Mouse (Mus musculus) CH12.LX (cell line): ENCODE results near the gene Rtn4rl1. TPM values are rescaled to one million over a fixed set of nuclear protein-coding genes. Genes with fewer than 3 reads are reported as not detected.

ENCODE experiments used
- DNase-seq: peaks from one replicate; pipeline ENCODE4 v3.0.0-alpha.2; 2013; ENCODE audit errors: extremely low read depth
- H3K27ac ChIP-seq: 2 replicates; pipeline ENCODE4 v1.5.1; 2012; ENCODE audit warnings: low read depth, mild to moderate bottlenecking, control low read depth, moderate library complexity; ENCODE audit not compliant: insufficient read depth
- H3K27me3 ChIP-seq: replicated peaks from 2 replicates; pipeline ENCODE3; 2012; ENCODE audit warnings: inconsistent platforms
- H3K36me3 ChIP-seq, 2 experiments: replicated peaks in 1 of 2; 2 replicates each; pipeline versions ENCODE3 to v1.6.1; 2012; ENCODE audit warnings: inconsistent platforms in 1 of 2, low read length in 1 of 2, mild to moderate bottlenecking in 1 of 2, mixed read lengths in 1 of 2, moderate library complexity in 1 of 2; ENCODE audit not compliant: control insufficient read depth in 1 of 2, insufficient read depth in 1 of 2
- H3K4me1 ChIP-seq, 2 experiments: 2 replicates each; pipeline ENCODE4 v1.6.1; 2012; ENCODE audit warnings: inconsistent platforms in 1 of 2, moderate library complexity in 1 of 2; ENCODE audit not compliant: insufficient read depth in 2 of 2, control insufficient read depth in 1 of 2
- H3K4me2 ChIP-seq: 2 replicates; pipeline ENCODE4 v1.6.1; 2012; ENCODE audit warnings: low read depth, mild to moderate bottlenecking, control low read depth; ENCODE audit not compliant: poor library complexity, insufficient read depth, severe bottlenecking
- H3K4me3 ChIP-seq, 3 experiments: fragments of 150-350 bp in 1 of 3; sonication (generic) in 1 of 3; replicated peaks in 1 of 3; 2 replicates each; pipeline versions ENCODE3 to v1.5.1; 2011 to 2012; ENCODE audit warnings: low read depth in 2 of 3, low read length in 2 of 3, mild to moderate bottlenecking in 2 of 3, moderate library complexity in 2 of 3, control low read depth in 1 of 3, improper control_type of control experiment in 1 of 3, inconsistent platforms in 1 of 3, mixed read lengths in 1 of 3; ENCODE audit not compliant: poor library complexity in 1 of 3
- H3K79me2 ChIP-seq: replicated peaks from 2 replicates; pipeline ENCODE4 v1.6.1; 2012; ENCODE audit warnings: mild to moderate bottlenecking, moderate library complexity; ENCODE audit not compliant: control insufficient read depth, poor library complexity, insufficient read depth, severe bottlenecking; ENCODE audit errors: extremely low read depth
- H3K9ac ChIP-seq: 2 replicates; pipeline ENCODE4 v1.6.1; 2012; ENCODE audit warnings: low read depth, mild to moderate bottlenecking, control low read depth, moderate library complexity; ENCODE audit not compliant: insufficient read depth
- H3K9me3 ChIP-seq: replicated peaks from 2 replicates; pipeline ENCODE3; 2012; ENCODE audit warnings: low read length, inconsistent platforms, mixed read lengths
- CHD2 ChIP-seq: IDR thresholded peaks from 2 replicates; pipeline ENCODE4 v1.6.1; 2011; ENCODE audit warnings: low read length, improper control_type of control experiment
- E2F4 ChIP-seq: IDR thresholded peaks from 2 replicates; pipeline ENCODE4 v1.6.1; 2011; ENCODE audit warnings: low read depth, low read length, improper control_type of control experiment; ENCODE audit not compliant: insufficient replicate concordance
- ELF1 ChIP-seq: IDR thresholded peaks from 2 replicates; pipeline ENCODE4 v1.6.1; 2014; ENCODE audit warnings: low read depth, mild to moderate bottlenecking, inconsistent platforms, low read length, improper control_type of control experiment
- GABPA ChIP-seq: IDR thresholded peaks from 2 replicates; pipeline ENCODE4 v1.6.1; 2012; ENCODE audit warnings: low read depth, low read length, improper control_type of control experiment, inconsistent platforms; ENCODE audit not compliant: insufficient replicate concordance
- HCFC1 ChIP-seq: IDR thresholded peaks from 2 replicates; pipeline ENCODE4 v1.6.1; 2012; ENCODE audit warnings: low read depth, mild to moderate bottlenecking, inconsistent platforms, low read length, improper control_type of control experiment
- IRF4 ChIP-seq: IDR thresholded peaks from 2 replicates; pipeline ENCODE4 v1.6.1; 2014; ENCODE audit warnings: low read depth, mild to moderate bottlenecking, inconsistent platforms, low read length, improper control_type of control experiment
- MAFK ChIP-seq: IDR thresholded peaks from 2 replicates; pipeline ENCODE4 v1.6.1; 2011; ENCODE audit warnings: low read length, improper control_type of control experiment; ENCODE audit not compliant: insufficient replicate concordance
- MXI1 ChIP-seq: IDR thresholded peaks from 2 replicates; pipeline ENCODE4 v1.6.1; 2011; ENCODE audit warnings: mild to moderate bottlenecking, low read depth, low read length, improper control_type of control experiment
- MYC ChIP-seq: IDR thresholded peaks from 2 replicates; pipeline ENCODE4 v1.6.1; 2011; ENCODE audit warnings: low read depth, mild to moderate bottlenecking, improper control_type of control experiment, low read length
- NELFE ChIP-seq: IDR thresholded peaks from 2 replicates; pipeline ENCODE4 v1.6.1; 2011; ENCODE audit warnings: low read depth, low read length, improper control_type of control experiment
- POLR2A ChIP-seq: IDR thresholded peaks from 2 replicates; pipeline ENCODE4 v1.6.1; 2011; ENCODE audit warnings: low read depth, mild to moderate bottlenecking, improper control_type of control experiment, low read length
- POLR2AphosphoS2 ChIP-seq: IDR thresholded peaks from 2 replicates; pipeline ENCODE4 v1.6.1; 2011; ENCODE audit warnings: low read depth, low read length, improper control_type of control experiment
- RAD21 ChIP-seq: IDR thresholded peaks from 2 replicates; pipeline ENCODE4 v1.6.1; 2011; ENCODE audit warnings: low read depth, mild to moderate bottlenecking, low read length, improper control_type of control experiment, moderate library complexity
- SIN3A ChIP-seq: IDR thresholded peaks from 2 replicates; pipeline ENCODE4 v1.6.1; 2012; ENCODE audit warnings: low read length, improper control_type of control experiment, inconsistent platforms
- SMC3 ChIP-seq: IDR thresholded peaks from 2 replicates; pipeline ENCODE4 v1.6.1; 2011; ENCODE audit warnings: low read depth, low read length, improper control_type of control experiment
- TCF12 ChIP-seq: IDR thresholded peaks from 2 replicates; pipeline ENCODE4 v1.6.1; 2014; ENCODE audit warnings: low read depth, mild to moderate bottlenecking, inconsistent platforms, low read length, improper control_type of control experiment
- UBTF ChIP-seq: IDR thresholded peaks from 2 replicates; pipeline ENCODE4 v1.6.1; 2012; ENCODE audit warnings: low read depth, mild to moderate bottlenecking, inconsistent platforms, low read length, improper control_type of control experiment, moderate library complexity
- ZC3H11A ChIP-seq: IDR thresholded peaks from 2 replicates; pipeline ENCODE4 v1.6.1; 2012; ENCODE audit warnings: low read depth, mild to moderate bottlenecking, inconsistent platforms, low read length, improper control_type of control experiment
- dilution Hi-C: fragments of 300-500 bp; cut with MboI; formaldehyde crosslinking; loops from 2 replicates; pipeline ENCODE4 v1.14.3; 2020; ENCODE audit warnings: low sequenced_read_pairs; ENCODE audit not compliant: extremely low pct_unique_long_range_greater_than_20kb, extremely low pct_ligation_motif_present
- in situ Hi-C: fragments of 300-500 bp; cut with MboI; formaldehyde crosslinking; loops from 3 replicates; pipeline ENCODE4 v1.14.3; 2019; ENCODE audit warnings: low sequenced_read_pairs, low pct_ligation_motif_present, low pct_unique_long_range_greater_than_20kb, mixed read lengths
- polyA plus RNA-seq: library from polyadenylated mRNA; unstranded; fragments of >175 nt; gene quantifications from 2 replicates; pipeline ENCODE4 v1.2.1, GENCODE M21; 2012; ENCODE audit warnings: low read depth; ENCODE audit not compliant: insufficient read length
- total RNA-seq, 2 experiments: library from RNA; depleted of rRNA; stranded (reverse); fragments of 300-350 nt in 1 of 2; fragments of >200 nt in 1 of 2; gene quantifications; 2 replicates each; pipeline ENCODE4 v1.2.3; 2012 to 2014

The Rtn4rl1 gene
- total and polyA plus RNA-seq, 3 experiments = 0.04 to 0.09 TPM; not detected in 1

DNA sequence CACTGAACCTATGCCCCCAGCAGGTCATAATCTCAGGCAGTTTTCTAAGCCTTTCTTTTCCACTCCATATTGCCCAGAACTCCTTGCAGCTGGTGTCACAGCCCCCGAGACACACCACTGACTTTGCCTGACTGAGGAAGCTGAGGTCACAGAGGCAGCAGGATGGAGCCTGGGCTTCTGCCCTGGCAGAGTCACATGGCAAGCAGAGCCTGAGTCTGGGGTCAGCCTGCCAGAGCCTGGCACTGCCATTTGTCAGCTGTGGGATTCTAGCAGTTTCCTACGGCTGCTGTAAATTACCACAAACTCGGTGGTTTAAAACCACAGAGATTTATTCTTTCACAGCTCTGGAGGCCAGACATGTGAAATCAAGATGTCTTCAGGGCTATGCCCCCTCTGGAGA is 34.0 kb downstream of the Rtn4rl1 start:
- Histone ChIP-seq H3K27ac (no peak overlapping the region), H3K36me3 (no peaks in the 10 kb centered on the region), H3K4me2 (no peak overlapping the region), H3K9me3 (peaks cover 2% of the 10 kb centered on the region), H3K9ac (no peak overlapping the region), H3K27me3 (peaks cover 4% of the 10 kb centered on the region), H3K4me1 (peaks cover 7 to 36% of the 10 kb centered on the region in 2 experiments), H3K4me3 (no peak overlapping the region), H3K79me2 (no peaks in the 10 kb centered on the region)
- no peak for TF ChIP-seq POLR2AphosphoS2
- TF ChIP-seq MYC = no peak
- no peak for TF ChIP-seq ELF1
- TF ChIP-seq RAD21 = no peak
- no peak for TF ChIP-seq MAFK
- TF ChIP-seq TCF12 = no peak
- TF ChIP-seq CHD2 = no peak
- TF ChIP-seq MXI1 = no peak
- TF ChIP-seq ZC3H11A = no peak
- TF ChIP-seq IRF4 = no peak
- no peak for TF ChIP-seq HCFC1
- TF ChIP-seq POLR2A = no peak
- TF ChIP-seq UBTF = no peak
- dilution Hi-C loops = no loop called here
- DNase-seq = no peak
- in situ Hi-C loops = loop anchor here (5.0 kb wide), 1 partner anchor 35 kb away; the partner anchor contains the start of genes Dph1 and Rtn4rl1

- TF ChIP-seq POLR2AphosphoS2 (no peak), GABPA (no peak), ZC3H11A (no peak), SMC3 (no peak), SIN3A (no peak), HCFC1 (no peak), E2F4 (no peak), MXI1 (no peak), NELFE (no peak)
- Histone ChIP-seq H3K4me2 (no peak overlapping the region), H3K4me3 (no peak overlapping the region), H3K27ac (no peak overlapping the region), H3K9ac (no peak overlapping the region), H3K9me3 (no peaks in the 10 kb centered on the region), H3K27me3 (peaks cover 3% of the 10 kb centered on the region), H3K4me1 (peaks cover 7 to 36% of the 10 kb centered on the region in 2 experiments), H3K79me2 (no peaks in the 10 kb centered on the region), H3K36me3 (no peaks in the 10 kb centered on the region)
- dilution Hi-C loops (no loop called here), in situ Hi-C loops (loop anchor here (5.0 kb wide), 1 partner anchor 37 kb away; the partner anchor contains the start of genes Dph1 and Rtn4rl1)
- DNase-seq = no peak
These were observed 35.7 kb downstream of the Rtn4rl1 start for GRCm38 (mm10) chr11:75229289-75229688.
